Mouse (Mus musculus) heart, postnatal 0 days (tissue): ENCODE data around the gene Mcat. TPM values are rescaled to one million over a fixed set of nuclear protein-coding genes. Genes with fewer than 3 reads are reported as not detected.
A peak's percentile ranks its signal among the peaks of the same experiment; 100 is the strongest.

ENCODE experiments used
- ATAC-seq: fragments of 200-750 bp; cut with Nextera tagmentation; 2 replicates; pipeline ENCODE4 v1.8.0; 2017; ENCODE audit warnings: low read depth, moderate number of reproducible peaks, moderate library complexity; ENCODE audit not compliant: insufficient read depth
- DNase-seq: peaks from one replicate; pipeline ENCODE4 v3.0.0-alpha.2; 2016; ENCODE audit warnings: low spot score
- H3K27ac ChIP-seq: fragments of 300-500 bp; sonication (generic); 2 replicates; pipeline ENCODE4 v1.5.1; 2014; ENCODE audit warnings: low read depth, mild to moderate bottlenecking
- H3K27me3 ChIP-seq: fragments of 300-500 bp; sonication (generic); 2 replicates; pipeline ENCODE4 v1.6.1; 2014; ENCODE audit warnings: low read length, mixed read lengths; ENCODE audit not compliant: control insufficient read depth, insufficient read depth
- H3K36me3 ChIP-seq: fragments of 300-500 bp; sonication (generic); replicated peaks from 2 replicates; pipeline ENCODE4 v1.6.1; 2014; ENCODE audit warnings: low read length, mixed read lengths; ENCODE audit not compliant: control insufficient read depth, insufficient read depth
- H3K4me1 ChIP-seq: fragments of 300-500 bp; sonication (generic); 2 replicates; pipeline ENCODE4 v1.6.1; 2014; ENCODE audit warnings: antibody characterized with exemption; ENCODE audit not compliant: control insufficient read depth, insufficient read depth
- H3K4me2 ChIP-seq: fragments of 300-500 bp; sonication (generic); 2 replicates; pipeline ENCODE4 v1.6.1; 2014; ENCODE audit warnings: low read depth, mild to moderate bottlenecking, low read length, moderate library complexity
- H3K4me3 ChIP-seq: fragments of 300-500 bp; sonication (generic); 2 replicates; pipeline ENCODE4 v1.5.1; 2014; ENCODE audit warnings: low read depth, low read length
- H3K9ac ChIP-seq: fragments of 300-500 bp; sonication (generic); replicated peaks from 2 replicates; pipeline ENCODE4 v1.6.1; 2014; ENCODE audit warnings: low read depth, low read length, mixed read lengths
- H3K9me3 ChIP-seq: fragments of 300-500 bp; sonication (generic); replicated peaks from 2 replicates; pipeline ENCODE4 v1.6.1; 2016; ENCODE audit warnings: low read length; ENCODE audit not compliant: control insufficient read depth
- CTCF ChIP-seq: IDR thresholded peaks from 2 replicates; pipeline ENCODE4 v1.5.1; 2016; ENCODE audit warnings: antibody characterized with exemption, control low read depth, low read depth
- EP300 ChIP-seq: IDR thresholded peaks from 2 replicates; pipeline ENCODE4 v1.6.1; 2016; ENCODE audit warnings: antibody characterized with exemption, low read depth
- WGBS: fragments of 180-500 bp; shearing (Covaris S2); extraction: QIAGEN DNeasy Blood & Tissue Kit; methylation state at CpG from one replicate; pipeline ENCODE4 v1.1.7; 2014; 5-methylcytosine and 5-hydroxymethylcytosine counted together
- polyA plus RNA-seq: library from polyadenylated mRNA; unstranded; fragments of >200 nt; fragmentation: Nextera tagmentation; extraction: Ambion mirVana; gene quantifications from 2 replicates; pipeline ENCODE4 v1.2.1, GENCODE M21; 2015
- total RNA-seq: library from RNA; depleted of rRNA; stranded (reverse); fragments of >200 nt; gene quantifications from 2 replicates; pipeline ENCODE4 v1.2.3, GENCODE M21; 2014; ENCODE audit warnings: low replicate concordance

Gene Mcat
- total and polyA plus RNA-seq, 2 experiments from 2014 or later = 36.9 to 66.6 TPM

GRCm38 (mm10) chr15:83529765-83530164 is 33.8 kb downstream of the Mcat start:
- DNase-seq = no peak
- Histone ChIP-seq H3K4me3 (no peak overlapping the region), H3K4me1 (peaks cover 60% of the 10 kb centered on the region), H3K36me3 (0 out of 2 replicates have a peak, but pooled peaks cover 5% of the 10 kb centered on the region), H3K27me3 (no peaks in the 10 kb centered on the region), H3K9ac (no peak overlapping the region), H3K27ac (peak overlapping the region; percentile 72), H3K9me3 (no peaks in the 10 kb centered on the region), H3K4me2 (no peak overlapping the region)
- 44% methylated on average over 5 of the region's 5 CpGs for WGBS
- TF ChIP-seq CTCF = no peak
- TF ChIP-seq EP300 = no peak
- ATAC-seq = no peak

- Histone ChIP-seq H3K4me2 (peak overlapping the region; percentile 93; the same call in 1 of the 2 replicates), H3K4me1 (peaks cover 64% of the 10 kb centered on the region), H3K36me3 (0 out of 2 replicates have a peak, but pooled peaks cover 5% of the 10 kb centered on the region), H3K27ac (peak overlapping the region; percentile 72), H3K9ac (0 out of 2 replicates have a peak overlapping the region, but pooled peaks have one; percentile 27), H3K4me3 (no peak overlapping the region), H3K27me3 (no peaks in the 10 kb centered on the region), H3K9me3 (no peaks in the 10 kb centered on the region)
- TF ChIP-seq EP300 = no peak
- no peak for TF ChIP-seq CTCF
- ATAC-seq (no peak), DNase-seq (no peak)
- WGBS = 38% methylated on average over 4 of the region's 4 CpGs
These were observed 34.7 kb downstream of the Mcat start for GRCm38 (mm10) chr15:83528892-83529291.

- TF ChIP-seq EP300 (no peak), CTCF (no peak)
- 0 out of 2 replicates have a peak overlapping the region, but pooled peaks have one; percentile 79 for H3K27ac ChIP-seq
- peak overlapping the region; percentile 67 for H3K4me3 ChIP-seq
- H3K27me3 ChIP-seq = no peaks in the 10 kb centered on the region
- peak overlapping the region; percentile 93 for H3K4me2 ChIP-seq
- DNase-seq (no peak), ATAC-seq (no peak)
- peaks cover 70% of the 10 kb centered on the region for H3K4me1 ChIP-seq
- H3K9ac ChIP-seq = peak overlapping the region; percentile 77
- H3K9me3 ChIP-seq = no peaks in the 10 kb centered on the region
- 53% methylated on average over 2 of the region's 2 CpGs for WGBS
- H3K36me3 ChIP-seq = 0 out of 2 replicates have a peak, but pooled peaks cover 5% of the 10 kb centered on the region
These were observed 35.8 kb downstream of the Mcat start for GRCm38 (mm10) chr15:83527747-83528146.

GRCm38 (mm10) chr15:83527092-83527437 is 36.5 kb downstream of the Mcat start:
- H3K4me3 ChIP-seq = peak overlapping the region; percentile 67
- no peak for DNase-seq
- H3K4me1 ChIP-seq = peaks cover 75% of the 10 kb centered on the region
- no peak for ATAC-seq
- 0 out of 2 replicates have a peak, but pooled peaks cover 5% of the 10 kb centered on the region for H3K36me3 ChIP-seq
- 2% methylated on average over 26 of the region's 26 CpGs for WGBS
- no peaks in the 10 kb centered on the region for H3K27me3 ChIP-seq
- peak overlapping the region; percentile 93 for H3K4me2 ChIP-seq
- H3K27ac ChIP-seq = peak overlapping the region; percentile 79
- TF ChIP-seq EP300 = no peak
- H3K9ac ChIP-seq = peak overlapping the region; percentile 77
- H3K9me3 ChIP-seq = no peaks in the 10 kb centered on the region

- 1% methylated on average over 44 of the region's 45 CpGs for WGBS
- H3K27ac ChIP-seq = peak within 1 kb of the TSS; percentile 97
These were observed 37.0 kb downstream of the Mcat start, which contains the start of gene Bik for GRCm38 (mm10) chr15:83526424-83527091. Gene Bik, plus strand, starts transcription at chr15:83526862.

More at GRCm38 (mm10) chr15:83526424-83527091, 37.0 kb downstream of the Mcat start, which contains the start of gene Bik:
- ATAC-seq (peak; percentile 49), DNase-seq (peak; percentile 84)
- H3K4me1 ChIP-seq = peaks cover 75% of the 10 kb centered on the region
- H3K4me2 ChIP-seq = peak within 1 kb of the TSS; percentile 93
- H3K36me3 ChIP-seq = 0 out of 2 replicates have a peak, but pooled peaks cover under 1% of the 10 kb centered on the region
- H3K27me3 ChIP-seq = no peaks in the 10 kb centered on the region
- H3K4me3 ChIP-seq = peak within 1 kb of the TSS; percentile 67
- no peak for TF ChIP-seq CTCF
- TF ChIP-seq EP300 = no peak
- no peaks in the 10 kb centered on the region for H3K9me3 ChIP-seq
- peak within 1 kb of the TSS; percentile 77 for H3K9ac ChIP-seq
